Mouse (Mus musculus) regulatory T cell (primary cell): Measurements from ENCODE around the gene Plekhf1.

Experiments
- in situ Hi-C: fragments of 300-600 bp; cut with MboI, MseI; formaldehyde crosslinking; loops from one replicate; pipeline ENCODE4 v1.15.1; 2025; ENCODE audit warnings: high pct_unique_total_duplicates

The Plekhf1 gene

DNA sequence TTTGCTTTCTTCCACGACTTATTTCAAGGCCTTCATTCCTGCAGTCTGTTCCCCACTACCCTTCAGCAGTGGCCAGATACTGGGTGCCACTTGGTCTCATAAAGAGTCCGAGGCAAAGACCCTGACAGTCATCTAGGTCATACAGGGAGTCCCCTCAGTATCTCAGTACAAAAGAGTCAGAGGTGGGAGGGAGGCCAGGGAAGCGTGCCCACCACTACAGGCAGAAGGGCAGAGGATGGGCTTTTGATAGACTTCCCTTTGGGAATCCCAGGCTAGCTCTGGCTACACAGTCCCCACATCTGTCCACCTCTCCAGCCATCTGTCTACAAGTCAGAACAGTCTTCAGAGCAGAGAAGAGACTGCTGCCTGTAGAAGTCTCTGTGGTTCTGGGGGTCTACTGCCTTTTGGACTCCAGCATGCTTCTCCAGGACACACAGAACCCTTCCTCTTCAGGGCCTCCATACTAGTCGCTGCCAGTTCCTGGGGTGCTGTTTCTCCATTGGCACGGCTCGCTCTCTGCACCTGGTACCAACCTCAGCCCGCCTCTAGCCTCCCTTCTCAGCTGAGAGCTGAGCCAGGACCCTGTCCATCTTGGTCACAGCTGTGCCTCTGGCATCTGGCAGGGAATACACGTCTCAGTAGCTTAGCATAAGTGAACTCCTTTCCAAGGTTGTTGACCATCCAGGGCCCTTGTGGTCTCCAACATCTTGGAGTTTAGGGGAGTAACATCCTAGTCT, 9.0 kb downstream of the Plekhf1 start:
- in situ Hi-C loops, result no loop called here

DNA sequence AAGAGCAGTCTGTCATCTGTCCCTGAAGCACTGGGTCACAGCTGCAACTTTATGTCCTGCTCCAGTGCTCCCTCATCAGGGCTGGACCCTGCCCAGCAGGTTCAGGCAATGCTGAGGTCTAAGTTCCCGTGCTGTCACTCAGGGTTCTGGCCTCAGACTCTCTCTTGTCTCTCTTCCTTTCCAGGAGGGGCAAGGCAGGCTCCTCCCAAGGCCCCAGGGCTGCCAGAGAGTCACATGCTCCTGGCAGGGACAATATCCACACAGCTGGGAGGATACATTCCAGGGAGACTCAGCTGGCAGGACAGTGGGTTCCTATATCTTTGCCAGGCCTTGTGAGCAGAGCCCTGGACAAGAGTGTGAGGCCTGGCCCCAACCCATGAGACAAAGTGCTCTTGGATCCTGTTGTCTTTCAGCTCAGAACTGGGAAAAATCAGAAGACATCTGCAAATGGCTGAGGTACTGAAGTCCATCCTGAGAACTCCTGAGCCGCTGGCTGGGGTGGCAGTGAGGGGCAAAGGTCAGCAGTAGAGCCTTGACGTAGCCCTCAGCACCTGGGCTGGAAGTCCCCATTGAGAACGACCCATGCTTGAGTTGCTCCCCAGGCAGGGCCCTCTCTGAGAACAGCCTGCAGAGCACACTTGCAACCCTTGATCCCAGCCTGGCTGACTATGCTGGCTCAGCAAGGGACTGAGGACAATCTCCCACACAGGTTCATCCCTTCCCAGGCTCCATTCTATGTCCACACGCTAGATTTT, 10.2 kb downstream of the Plekhf1 start:
- in situ Hi-C loops, result no loop called here

DNA sequence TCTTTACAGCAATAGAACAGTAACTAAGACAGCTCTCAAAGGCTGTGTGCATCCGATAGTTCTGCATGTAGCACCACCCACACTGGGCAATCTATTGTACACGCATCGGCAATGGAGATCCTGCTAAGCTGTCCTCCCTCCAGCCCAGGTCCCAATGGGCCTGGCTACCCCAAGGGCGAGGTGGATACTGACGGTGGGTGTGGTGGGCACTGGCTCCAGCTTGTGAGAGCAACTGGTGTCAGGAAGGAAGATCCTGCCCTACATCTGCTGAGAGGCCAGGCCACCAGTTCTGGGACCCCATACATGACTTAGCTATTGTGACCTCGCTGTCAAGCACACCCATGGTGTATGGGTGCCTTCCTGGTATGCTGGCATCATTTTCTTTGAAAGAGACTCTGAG, 12.1 kb downstream of the Plekhf1 start:
- in situ Hi-C loops, result no loop called here

DNA sequence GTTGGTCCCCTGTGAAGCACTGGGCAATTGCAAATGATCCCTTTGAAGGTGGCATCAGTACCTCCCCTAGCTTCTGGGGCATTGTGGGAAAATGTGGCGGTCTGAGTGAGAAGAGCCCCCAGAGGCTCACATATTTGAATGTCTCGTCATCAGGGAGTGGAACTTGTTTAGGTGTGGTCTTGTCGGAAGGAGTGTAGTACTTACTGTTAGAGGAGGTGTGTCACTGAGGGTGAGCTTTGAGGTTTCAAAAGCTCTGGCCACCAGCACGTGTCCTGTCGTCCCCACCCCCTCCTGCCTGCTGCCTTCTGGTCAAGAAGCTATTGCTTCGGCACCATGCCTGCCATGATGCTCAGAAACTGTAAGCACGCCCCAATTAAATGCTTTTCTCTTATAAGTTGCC, 12.5 kb downstream of the Plekhf1 start:
- in situ Hi-C loops, result no loop called here

DNA sequence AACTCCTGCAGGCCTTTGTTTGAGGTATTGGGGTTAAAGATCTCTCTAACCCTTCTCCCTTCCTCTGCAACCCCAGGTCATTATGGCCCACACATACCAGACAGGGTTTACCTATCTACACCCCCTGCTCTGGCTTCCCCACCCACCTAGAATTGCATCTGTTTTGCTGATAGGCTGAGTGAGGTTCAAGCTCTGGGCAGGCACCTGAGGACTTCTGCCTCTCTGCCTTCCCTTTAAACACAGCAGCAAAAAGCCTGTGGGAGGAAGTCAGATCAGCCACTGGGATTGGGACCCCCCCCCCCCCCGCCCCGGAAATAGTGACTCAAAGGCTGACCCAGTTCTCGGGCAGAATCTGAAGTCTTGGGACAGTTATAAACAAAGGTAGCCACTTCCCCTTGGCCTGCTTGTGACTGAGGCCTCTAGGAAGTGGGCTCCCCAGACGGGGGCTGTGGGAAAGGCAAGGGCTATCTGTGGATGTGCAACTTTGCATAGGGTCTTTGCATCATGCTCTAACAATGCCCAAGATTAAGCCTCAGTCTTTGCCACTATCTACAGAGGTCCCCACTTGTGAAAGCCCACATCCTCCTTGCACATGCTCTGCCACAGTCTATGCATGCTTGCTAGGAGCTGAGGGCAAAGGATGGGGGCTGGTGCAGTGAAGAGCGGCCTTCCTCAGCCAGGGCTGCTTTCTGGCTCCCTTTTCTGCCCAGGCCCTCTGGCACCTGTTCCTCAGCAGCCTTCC, 13.2 kb downstream of the Plekhf1 start:
- in situ Hi-C loops, result no loop called here

DNA sequence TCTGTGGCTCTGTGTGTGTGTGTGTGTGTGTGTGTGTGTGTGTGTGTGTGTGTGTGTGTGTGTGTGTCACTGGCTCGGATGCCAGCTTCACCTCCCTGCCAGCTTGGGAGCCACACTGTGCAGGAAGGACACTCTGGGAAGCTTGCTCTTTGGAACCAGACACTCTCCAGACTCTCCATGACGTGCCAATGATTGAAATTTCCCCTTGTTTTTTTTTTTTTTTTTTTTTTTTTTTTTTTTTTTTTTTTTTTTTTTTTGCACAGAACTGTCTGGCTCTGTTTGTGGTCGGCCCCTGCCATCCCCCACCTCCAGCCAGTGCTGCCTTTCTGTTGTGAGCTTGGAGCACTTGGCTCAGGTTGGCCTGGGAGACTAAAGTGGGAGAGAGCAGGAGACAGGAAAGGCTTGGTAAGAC, 15.2 kb downstream of the Plekhf1 start:
- in situ Hi-C loops, result no loop called here

DNA sequence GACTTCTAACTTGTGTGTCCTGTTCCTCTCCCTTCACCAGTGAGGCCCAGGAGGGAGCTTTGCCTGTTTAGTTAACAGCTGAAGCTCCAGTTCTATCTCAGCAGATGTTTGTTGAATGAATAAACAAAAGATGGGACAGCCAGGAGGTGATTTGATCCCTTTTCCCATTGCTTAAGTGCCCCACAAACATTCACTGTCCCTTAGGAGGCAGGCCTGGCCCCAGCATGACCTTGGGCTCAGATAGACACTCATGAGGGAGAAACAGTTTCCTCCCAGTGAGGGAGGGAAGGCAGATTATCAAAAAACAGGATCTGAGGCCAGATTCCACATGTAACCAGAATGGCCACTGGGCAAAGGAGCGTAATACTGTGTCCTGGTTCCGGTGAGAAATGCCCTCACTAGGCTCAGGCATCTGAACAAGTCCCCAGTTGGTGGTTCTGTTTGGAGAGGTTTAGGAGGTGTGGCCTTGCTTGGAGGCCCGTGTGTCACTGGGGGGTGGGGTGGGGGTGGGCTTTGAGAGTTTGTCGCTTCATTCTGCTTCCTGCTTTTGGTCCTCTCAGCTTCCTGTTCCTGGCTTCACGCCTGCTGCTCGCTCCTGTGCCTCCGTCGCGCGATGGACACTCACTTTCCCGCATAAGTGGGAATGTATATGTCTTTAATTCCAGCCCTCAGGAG, 18.2 kb downstream of the Plekhf1 start:
- in situ Hi-C loops, result no loop called here

DNA sequence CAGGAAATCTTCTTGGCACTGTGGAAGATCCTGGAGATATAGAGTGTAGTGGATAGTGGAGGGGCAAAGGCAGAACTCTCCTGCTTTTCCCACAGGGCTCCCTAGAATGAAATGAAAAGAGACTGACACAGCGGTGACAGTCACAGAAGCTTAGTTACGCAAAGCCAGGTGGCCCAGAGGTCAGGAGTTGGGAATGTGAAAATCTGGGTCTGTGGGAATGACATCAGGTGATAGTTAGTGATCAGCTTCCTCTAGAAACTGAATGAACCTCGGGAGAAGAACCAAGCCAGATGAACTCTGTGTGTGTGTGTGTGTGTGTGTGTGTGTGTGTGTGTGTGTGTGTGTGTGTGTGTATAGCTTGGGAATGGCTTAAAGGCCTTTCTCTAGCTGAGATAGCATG, 18.8 kb downstream of the Plekhf1 start:
- in situ Hi-C loops, result no loop called here

DNA sequence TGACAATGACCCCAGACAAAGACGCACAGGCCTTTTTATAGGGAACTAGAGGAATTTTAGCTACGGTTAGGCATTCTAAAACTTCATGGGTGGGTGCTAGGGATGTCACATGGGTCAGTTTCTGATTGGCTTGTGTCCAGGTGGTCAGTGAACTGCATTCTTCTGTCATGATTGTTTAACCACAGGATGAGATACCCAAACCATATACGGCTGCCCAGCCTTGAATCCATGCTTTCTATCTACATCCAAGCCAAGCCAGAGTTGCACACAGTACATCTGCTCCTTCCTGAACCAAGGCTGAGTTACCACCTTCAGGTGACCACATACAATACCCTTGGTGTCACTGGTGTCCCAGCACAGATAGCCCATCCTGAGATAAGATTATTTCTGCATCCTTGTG, 21.3 kb downstream of the Plekhf1 start:
- in situ Hi-C loops, result no loop called here

DNA sequence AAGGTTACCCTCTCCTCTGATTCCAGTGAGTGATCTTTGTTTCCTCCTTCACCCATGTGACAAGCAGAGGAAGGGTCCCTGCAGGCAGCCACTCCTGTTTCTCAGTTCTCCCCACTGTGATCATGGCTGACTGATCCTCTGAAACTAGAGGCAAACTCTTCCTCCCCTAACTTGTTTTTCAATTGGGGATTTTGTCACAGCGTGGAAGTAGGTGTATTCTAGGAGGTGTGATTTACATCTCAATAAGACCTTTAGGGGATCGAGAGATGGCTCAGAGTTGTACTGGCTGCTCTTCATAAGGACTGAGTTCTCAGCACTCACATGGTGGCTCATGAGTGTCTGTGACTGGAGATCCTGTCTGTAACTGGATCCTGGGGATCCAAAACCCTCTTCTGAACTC, 22.0 kb downstream of the Plekhf1 start:
- in situ Hi-C loops, result no loop called here

DNA sequence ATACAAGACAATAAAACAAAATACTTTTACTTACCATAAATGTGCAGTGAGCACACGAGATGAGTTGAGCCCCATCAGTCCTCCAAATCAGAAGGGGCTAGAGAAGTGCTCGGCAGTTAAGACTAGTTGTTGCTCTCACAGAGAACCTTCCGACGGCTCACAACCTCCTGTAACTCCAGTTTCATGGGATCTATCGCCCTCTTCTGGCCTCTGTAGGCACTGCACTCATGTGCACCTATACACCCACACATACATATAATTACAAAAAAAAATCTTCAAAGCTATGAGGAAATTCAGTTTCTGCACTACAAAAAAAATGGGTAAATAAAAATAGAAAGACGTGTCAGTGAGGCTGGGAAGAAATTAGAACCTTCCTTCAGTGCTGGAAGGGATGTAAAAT, 23.5 kb downstream of the Plekhf1 start:
- in situ Hi-C loops, result no loop called here

DNA sequence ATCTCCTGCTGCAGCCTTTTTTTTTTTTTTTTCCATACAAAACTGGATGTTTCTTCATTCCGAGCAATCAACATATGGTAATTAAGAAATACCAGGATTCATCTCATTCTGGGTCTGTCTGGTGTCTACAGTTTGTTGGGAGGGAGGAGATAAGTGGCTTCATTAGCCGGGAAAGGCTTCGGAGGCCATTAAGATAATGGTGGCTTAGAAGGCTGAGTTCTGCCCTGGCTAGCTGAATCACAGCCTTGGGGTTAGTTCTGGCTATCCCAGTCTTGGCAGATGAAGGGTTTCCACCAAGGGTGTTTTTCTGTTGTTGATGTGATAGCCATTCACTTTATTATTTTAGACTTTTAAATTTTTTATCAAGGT, 26.5 kb downstream of the Plekhf1 start:
- in situ Hi-C loops, result no loop called here

DNA sequence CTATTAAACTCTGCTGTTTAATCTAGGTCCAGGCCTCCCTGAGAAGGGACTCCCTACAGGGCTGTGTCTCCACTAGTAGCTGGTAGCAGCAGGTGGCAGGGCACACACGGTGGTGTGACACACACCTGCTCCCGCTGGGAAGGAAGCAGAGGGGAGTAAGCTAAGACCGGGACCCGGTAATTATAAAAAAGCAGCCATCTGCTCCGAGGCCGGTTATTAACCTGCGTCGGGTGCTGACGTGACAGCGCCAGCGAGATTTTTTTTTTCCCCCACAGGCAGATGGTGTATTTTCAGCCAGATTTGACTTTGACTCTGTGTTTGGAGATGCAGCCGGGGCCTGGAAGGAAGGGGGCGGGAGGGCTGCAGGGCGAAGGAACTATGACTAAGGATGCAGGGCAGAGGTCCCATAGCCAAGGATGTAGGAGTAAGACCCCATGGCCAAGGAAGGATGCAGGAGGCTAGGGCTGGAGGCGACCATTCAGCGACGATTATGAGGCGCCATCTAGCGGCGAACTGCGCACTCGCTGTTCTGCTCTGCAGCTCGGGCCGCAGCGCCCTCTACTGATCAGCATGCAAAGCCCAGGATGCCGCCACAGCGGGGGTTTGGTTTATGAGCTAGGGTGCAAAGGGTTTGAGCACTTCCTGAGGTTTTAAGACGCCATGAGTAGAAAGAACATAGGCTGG, 27.1 kb downstream of the Plekhf1 start:
- in situ Hi-C loops, result no loop called here

DNA sequence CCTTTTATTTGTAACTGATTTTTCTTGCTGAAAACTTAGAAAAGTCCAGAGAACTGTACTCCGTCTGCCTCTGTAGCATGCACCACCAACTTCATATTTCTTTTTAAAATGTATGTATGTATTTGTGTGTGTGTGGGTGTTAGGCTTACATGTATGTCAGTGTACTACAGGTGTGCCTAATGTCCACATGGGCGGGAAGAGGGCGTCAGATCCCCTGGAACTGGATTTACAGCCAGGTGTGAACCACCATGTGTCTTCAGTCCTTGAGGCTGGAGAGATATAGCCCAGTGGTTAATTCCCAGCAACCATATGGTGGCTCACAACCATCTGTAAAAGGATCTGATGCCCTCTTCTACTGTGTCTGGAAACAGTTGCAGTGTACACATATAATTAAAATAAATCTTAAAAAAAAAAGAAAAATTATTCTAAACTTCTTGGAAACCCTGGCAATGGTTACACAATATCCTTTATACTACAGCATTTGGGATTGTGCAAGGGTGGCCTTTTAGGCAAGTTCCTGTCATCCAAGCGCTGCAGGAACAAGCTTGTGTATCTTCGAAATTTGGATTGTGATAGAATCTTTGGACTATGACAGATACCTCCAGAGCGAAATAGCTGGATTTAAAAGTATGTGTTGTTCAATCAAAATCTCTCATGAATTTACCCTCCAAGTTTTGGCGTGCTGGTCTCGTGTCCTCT, 27.8 kb downstream of the Plekhf1 start:
- in situ Hi-C loops, result no loop called here

DNA sequence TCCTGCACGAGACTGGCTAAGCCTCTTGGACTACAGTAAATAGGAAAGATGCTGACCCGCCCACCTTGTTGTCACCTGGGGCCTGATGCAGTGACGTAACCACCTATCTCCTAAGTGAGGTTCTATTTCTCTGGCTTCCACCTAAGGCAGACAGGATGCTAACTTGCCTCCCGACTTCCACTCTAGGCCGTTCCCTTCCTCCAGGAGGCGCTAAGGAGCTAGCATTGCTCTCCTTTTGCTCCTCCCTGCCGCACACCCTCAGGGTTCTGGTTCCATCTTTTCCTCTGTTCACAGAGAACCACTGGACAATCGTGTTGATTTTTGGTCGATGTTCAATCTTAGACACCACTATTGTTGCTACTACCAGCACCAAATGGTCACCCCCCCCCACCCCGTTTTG, 36.2 kb downstream of the Plekhf1 start:
- in situ Hi-C loops, result no loop called here

DNA sequence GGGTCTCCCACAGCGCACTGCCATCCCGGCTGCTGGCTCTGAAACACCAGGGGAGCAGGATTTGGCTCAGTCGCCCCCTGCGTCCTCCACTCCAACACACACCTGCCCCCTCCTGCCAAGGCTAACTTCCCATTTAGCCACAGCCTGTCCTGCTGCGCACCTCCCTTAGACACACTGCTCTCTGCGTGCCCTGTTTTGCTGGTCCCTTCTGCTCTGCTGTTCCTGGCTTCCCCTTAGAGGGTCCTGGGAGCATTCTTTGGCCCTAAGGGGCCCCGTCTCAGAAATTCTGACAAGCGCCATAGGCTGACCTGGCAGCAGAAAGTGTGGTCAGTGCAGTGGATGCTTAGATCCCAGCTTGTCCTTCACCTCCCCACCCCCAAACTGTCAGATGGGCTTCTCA, 36.7 kb downstream of the Plekhf1 start:
- in situ Hi-C loops, result no loop called here

DNA sequence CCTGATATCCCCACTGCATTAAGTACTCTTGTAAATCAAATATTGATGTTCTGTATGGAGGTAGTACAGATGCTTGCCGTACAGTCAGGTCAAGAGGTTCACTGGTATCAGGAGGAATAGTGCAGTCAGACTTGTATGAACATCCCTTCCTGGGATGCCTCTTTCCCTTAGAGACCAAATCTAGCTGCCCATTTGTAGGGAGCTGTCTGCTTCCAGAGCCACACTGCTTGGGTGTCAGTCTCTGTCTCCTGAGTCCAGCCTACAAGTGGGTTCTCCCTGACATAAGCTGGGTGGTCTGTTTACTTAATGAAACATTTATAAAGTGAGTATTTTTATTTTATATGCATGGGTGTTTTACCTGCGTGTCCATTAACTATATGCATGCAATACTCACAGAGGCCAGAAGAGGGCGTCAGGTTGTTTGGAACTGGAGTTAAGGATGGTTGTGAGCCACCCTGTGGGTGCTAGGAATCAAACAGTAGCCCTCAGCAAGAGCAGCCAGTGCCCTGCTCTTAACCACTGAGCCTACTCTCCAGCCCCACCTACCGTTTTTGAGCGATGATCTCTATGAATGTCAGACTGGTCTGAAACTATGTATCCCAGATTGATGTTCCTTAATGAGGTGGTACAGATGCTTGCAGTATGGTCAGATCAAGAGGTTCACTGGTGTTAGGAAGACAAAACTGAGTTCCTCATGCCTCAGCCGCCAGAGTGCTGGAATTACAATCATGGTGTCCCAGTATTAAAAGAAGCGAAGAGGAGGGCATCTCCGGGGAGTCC, 37.6 kb downstream of the Plekhf1 start:
- in situ Hi-C loops, result no loop called here

DNA sequence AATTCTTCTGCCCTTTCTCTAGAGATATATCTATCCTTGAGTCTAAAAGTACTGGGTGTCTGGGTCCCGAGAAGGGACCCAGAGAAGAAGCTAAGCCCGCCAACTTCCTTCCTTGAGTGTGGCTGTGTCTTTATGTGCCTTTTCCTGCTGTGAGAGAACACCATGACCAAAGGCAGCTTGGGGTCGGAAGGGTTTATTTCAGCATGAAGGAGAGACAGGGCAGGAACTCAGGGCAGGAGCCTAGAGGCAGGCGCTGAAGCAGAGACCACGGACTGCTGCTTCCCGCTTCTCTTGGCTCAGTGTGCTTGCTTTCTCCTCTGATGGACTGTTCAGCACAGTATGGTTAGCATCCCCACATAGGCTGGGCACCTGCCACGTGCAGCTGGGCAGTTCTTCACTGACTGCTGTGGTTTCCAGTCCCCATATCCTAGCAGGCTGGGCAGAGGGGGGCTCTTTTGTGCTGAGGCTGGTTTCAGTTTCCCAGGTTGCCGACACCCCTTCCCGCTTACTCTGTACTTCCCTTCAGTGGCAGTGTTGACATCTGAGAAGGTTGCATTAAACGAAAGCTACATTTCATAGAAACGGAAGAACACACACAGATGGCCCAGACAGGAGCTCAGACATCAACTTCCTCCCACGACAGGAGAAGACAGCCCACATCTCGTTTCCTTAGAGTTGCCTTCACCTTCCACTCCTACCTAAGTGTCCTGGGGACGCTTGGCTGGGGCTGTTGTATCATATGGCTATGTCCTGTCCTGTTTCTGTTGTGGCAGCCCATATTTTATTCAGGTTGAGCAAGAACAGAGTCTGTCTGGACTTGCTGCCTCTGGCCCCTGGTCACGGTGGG, 38.5 kb downstream of the Plekhf1 start:
- in situ Hi-C loops, result no loop called here
